29 mouse cellular contexts compared by ENCODE assay signal in genomic region chr8:107478728-107479127, GRCm38 (mm10). TPM values are rescaled to one million over a fixed set of nuclear protein-coding genes. Genes with fewer than 3 reads are reported as not detected.
DNase-seq lines count a peak whose midpoint lies in the region; ATAC-seq lines count a peak whose summit lies in the region.
"Had no signal": no experiment of that assay in that cellular context is flagged by ENCODE, and none has a peak within 500 bp of the region (broad histone marks: within the 10 kb centered on the region; RNA-seq: fewer than 3 reads in every experiment).

No protein-coding gene starts in this region.

- no peak overlapping the region for H3K9ac ChIP-seq in embryonic facial prominence, embryonic 13.5 days
- H3K9ac ChIP-seq in limb, embryonic 11.5 days (ENCODE audit: low read length), result no peak overlapping the region
- H3K9ac ChIP-seq: heart, embryonic 12.5 days; hindbrain, embryonic 15.5 days; liver, embryonic 14.5 days had no signal

- no peak for ATAC-seq in embryonic facial prominence, embryonic 13.5 days (ENCODE audit: insufficient number of reproducible peaks, insufficient read depth, low FRiP score, low TSS enrichment, low read depth)
- ATAC-seq in limb, embryonic 11.5 days (ENCODE audit: insufficient number of reproducible peaks, low FRiP score, low TSS enrichment, low read depth), result no peak; the same call in 1 of the 2 replicates
- ATAC-seq in megakaryocyte, adult 5-6 weeks (ENCODE audit: poor library complexity, severe bottlenecking), result no peak
- ATAC-seq: forebrain, embryonic 16.5 days; inflammation-experienced regulatory T-cells, adult 6 months; midbrain, embryonic 16.5 days had no signal

- peaks cover 17% of the 10 kb centered on the region for H3K4me1 ChIP-seq in embryonic facial prominence, embryonic 13.5 days
- no peaks in the 10 kb centered on the region for H3K4me1 ChIP-seq in limb, embryonic 11.5 days (ENCODE audit: control insufficient read depth, insufficient read depth, low read length)
- H3K4me1 ChIP-seq: heart, embryonic 12.5 days; hindbrain, embryonic 15.5 days had no signal

- H3K27me3 ChIP-seq in embryonic facial prominence, embryonic 13.5 days, result no peaks in the 10 kb centered on the region
- no peaks in the 10 kb centered on the region for H3K27me3 ChIP-seq in limb, embryonic 11.5 days (ENCODE audit: control insufficient read depth, insufficient read depth, low read length)
- H3K27me3 ChIP-seq: CH12.LX; heart, embryonic 12.5 days; hindbrain, embryonic 15.5 days had no signal

- peak overlapping the region; percentile 55 for H3K27ac ChIP-seq in embryonic facial prominence, embryonic 13.5 days
- peak overlapping the region; percentile 53 for H3K27ac ChIP-seq in limb, embryonic 11.5 days (replicated peaks; ENCODE audit: low read depth, low read length)
- H3K27ac ChIP-seq in macrophage, result peak overlapping the region; percentile 13; the same call in 1 of the 2 replicates
- H3K27ac ChIP-seq: gastrocnemius, adult 2 months; heart, adult 2 months; hindbrain, embryonic 15.5 days; left cerebral cortex, adult 2 months; liver, embryonic 14.5 days had no signal

- H3K79me2 ChIP-seq in macrophage (ENCODE audit: inconsistent target), result no peaks in the 10 kb centered on the region; the same call in 1 of the 2 replicates

- WGBS in embryonic facial prominence, embryonic 13.5 days, result 77% methylated on average over 6 of the region's 6 CpGs
- WGBS in limb, embryonic 11.5 days, result 86% methylated on average over 6 of the region's 6 CpGs
- WGBS in macrophage (ENCODE audit: missing documents), result 86% methylated on average over 6 of the region's 6 CpGs

- H3K4me2 ChIP-seq in embryonic facial prominence, embryonic 13.5 days, result no peak overlapping the region
- H3K4me2 ChIP-seq in limb, embryonic 11.5 days (ENCODE audit: low read depth, severe bottlenecking), result no peak overlapping the region
- H3K4me2 ChIP-seq: heart, embryonic 12.5 days; hindbrain, embryonic 15.5 days; midbrain, embryonic 11.5 days had no signal

- no peaks in the 10 kb centered on the region for H3K9me3 ChIP-seq in embryonic facial prominence, embryonic 13.5 days
- H3K9me3 ChIP-seq in limb, embryonic 11.5 days (ENCODE audit: control insufficient read depth, low read length), result no peaks in the 10 kb centered on the region
- H3K9me3 ChIP-seq: heart, embryonic 12.5 days; hindbrain, embryonic 15.5 days had no signal

- DNase-seq in adrenal gland, adult 2 months, result peak; percentile 30
- DNase-seq in adrenal gland, postnatal 14 days, result no peak
- DNase-seq in limb, embryonic 11.5 days (ENCODE audit: low spot score), result no peak
- DNase-seq in urinary bladder, adult 18-20 months (ENCODE audit: low spot score in 2 of 2), result no peak
- DNase-seq: adrenal gland, postnatal 25 days; cerebellum, adult 18-20 months; cerebellum, postnatal 14 days; gastrocnemius, adult 2 months; gastrocnemius, postnatal 36 days; heart, adult 2 months; heart, postnatal 4 days; kidney, adult 11 months; kidney, postnatal 14 days; lung, adult 2 months; lung, postnatal 10 days; right cerebral cortex, postnatal 4 days; thymus, postnatal 4 days had no signal

- peaks cover 21% of the 10 kb centered on the region for H3K36me3 ChIP-seq in embryonic facial prominence, embryonic 13.5 days
- no peaks in the 10 kb centered on the region; the same call in 1 of the 2 replicates for H3K36me3 ChIP-seq in limb, embryonic 11.5 days (ENCODE audit: control insufficient read depth, insufficient read depth, low read length)
- peaks cover 9% of the 10 kb centered on the region; the same call in 1 of the 2 replicates for H3K36me3 ChIP-seq in macrophage (ENCODE audit: inconsistent target)

- H3K4me3 ChIP-seq in embryonic facial prominence, embryonic 13.5 days, result no peak overlapping the region
- H3K4me3 ChIP-seq in limb, embryonic 11.5 days (ENCODE audit: low read depth, low read length), result no peak overlapping the region
- H3K4me3 ChIP-seq in macrophage (ENCODE audit: inconsistent target), result no peak overlapping the region
- H3K4me3 ChIP-seq: gastrocnemius, adult 2 months; heart, adult 2 months; heart, embryonic 12.5 days; hindbrain, embryonic 15.5 days; left cerebral cortex, adult 2 months had no signal

RNA-seq across cellular contexts. Expression of gene Wwp2, which starts 42.6 kb away (rescaled TPM):
- 10 to 100 TPM; 30.8 to 34.5 TPM for total RNA-seq in adrenal gland, adult 2 months (2021)
- 20.3 and 22.2 TPM in 2 replicates for polyA plus RNA-seq in adrenal gland, adult 2 months (2012; rRNA removed)
- 27.7 and 38.3 TPM in 2 replicates for total RNA-seq in adrenal gland, postnatal 14 days (2021)
- polyA plus RNA-seq in embryonic facial prominence, embryonic 13.5 days (2015; fragmentation: Nextera tagmentation; extraction: Ambion mirVana), result 158 and 211 TPM in 2 replicates
- 165 and 176 TPM in 2 replicates for polyA plus RNA-seq in limb, embryonic 11.5 days (2014; fragmentation: Nextera tagmentation; extraction: Ambion mirVana)
- total RNA-seq in macrophage (2018; cell fraction: chromatin; rRNA removed), result 100 to 1,000 TPM; 114 to 278 (median 213) TPM
- 10 to 100 TPM; 44.0 to 67.1 (median 51.9) TPM for total RNA-seq in macrophage (2018; cell fraction: cytosol; rRNA removed)
- 100 to 1,000 TPM in 18 of 26 experiments, 10 to 100 TPM in 8; 71.4 to 171 (median 119) TPM for total RNA-seq in macrophage (2018; cell fraction: nucleus; rRNA removed)
- 47.9 to 57.3 TPM (median 51.4 TPM) in 3 replicates for polyA plus RNA-seq in macrophage (2018)
- total RNA-seq in megakaryocyte, adult 5-6 weeks (2015), result 37.4 and 50.0 TPM in 2 replicates
- total RNA-seq in megakaryocyte, adult 5-6 weeks (2017), result 55.5 and 74.5 TPM in 2 replicates

RNA-seq across cellular contexts. Expression of gene Nob1, which starts 53.9 kb away (rescaled TPM):
- total RNA-seq in adrenal gland, adult 2 months (2021), result 10 to 100 TPM; 26.0 to 38.4 TPM
- 19.7 and 20.3 TPM in 2 replicates for polyA plus RNA-seq in adrenal gland, adult 2 months (2012; rRNA removed)
- total RNA-seq in adrenal gland, postnatal 14 days (2021), result 31.0 and 35.6 TPM in 2 replicates
- polyA plus RNA-seq in embryonic facial prominence, embryonic 13.5 days (2015; fragmentation: Nextera tagmentation; extraction: Ambion mirVana), result 96.8 and 106 TPM in 2 replicates
- polyA plus RNA-seq in limb, embryonic 11.5 days (2014; fragmentation: Nextera tagmentation; extraction: Ambion mirVana), result 94.9 and 103 TPM in 2 replicates
- 10 to 100 TPM in 17 of 26 experiments, 1 to 10 TPM in 9; 3.2 to 47.3 (median 16.8) TPM for total RNA-seq in macrophage (2018; cell fraction: chromatin; rRNA removed)
- 10 to 100 TPM in 13 of 26 experiments, 1 to 10 TPM in 13; 4.6 to 12.0 (median 10.0) TPM for total RNA-seq in macrophage (2018; cell fraction: cytosol; rRNA removed)
- 10 to 100 TPM in 11 of 26 experiments, 1 to 10 TPM in 15; 4.2 to 31.2 (median 8.5) TPM for total RNA-seq in macrophage (2018; cell fraction: nucleus; rRNA removed)
- 8.4 to 26.5 TPM (median 12.3 TPM) in 3 replicates for polyA plus RNA-seq in macrophage (2018)
- 16.1 and 16.2 TPM in 2 replicates for total RNA-seq in megakaryocyte, adult 5-6 weeks (2015)
- total RNA-seq in megakaryocyte, adult 5-6 weeks (2017), result 8.7 and 12.6 TPM in 2 replicates
